ENCODE assay signal across 17 mouse cellular contexts in genomic region chr14:60556541-60556940, GRCm38 (mm10).
DNase-seq lines count a peak whose midpoint lies in the region; ATAC-seq lines count a peak whose summit lies in the region.
"Had no signal": no experiment of that assay in that cellular context is flagged by ENCODE, and none has a peak within 500 bp of the region (broad histone marks: within the 10 kb centered on the region; RNA-seq: fewer than 3 reads in every experiment).

No protein-coding gene starts in this region.

- H3K9ac ChIP-seq in heart, embryonic 11.5 days (ENCODE audit: low read depth, low read length) = no peak overlapping the region
- H3K9ac ChIP-seq in hindbrain, embryonic 16.5 days (ENCODE audit: low read depth, low read length) = no peak overlapping the region
- H3K9ac ChIP-seq: embryonic facial prominence, embryonic 13.5 days; hindbrain, embryonic 13.5 days had no signal

- 69% methylated on average over 5 of the region's 5 CpGs for WGBS in heart, embryonic 11.5 days (ENCODE audit: insufficient replicate concordance)
- WGBS in embryonic facial prominence, embryonic 10.5 days = 91% methylated on average over 5 of the region's 5 CpGs
- WGBS in hindbrain, embryonic 16.5 days = 65% methylated on average over 5 of the region's 5 CpGs

- DNase-seq in heart, adult 18-20 months = peak; percentile 16 to 18
- peak; percentile 19 for DNase-seq in lung, postnatal 25 days (ENCODE audit: low spot score)
- DNase-seq in lung, postnatal 4 days = no peak
- no peak for DNase-seq in embryonic facial prominence, embryonic 10.5 days (ENCODE audit: low spot score)
- peak; percentile 72 to 80 for DNase-seq in kidney, postnatal 25 days
- no peak for DNase-seq in natural killer cell, adult 2 months (ENCODE audit: low spot score in 2 of 2)
- DNase-seq: cerebellum, postnatal 25 days; heart, adult 11 months; liver; retina, postnatal 1 day; thymus, adult 2 months had no signal

- ATAC-seq in heart, embryonic 11.5 days (replicated peaks; ENCODE audit: insufficient number of reproducible peaks, low FRiP score, low TSS enrichment) = no peak
- ATAC-seq in hindbrain, embryonic 16.5 days = no peak
- ATAC-seq: forebrain, embryonic 16.5 days had no signal

- H3K4me2 ChIP-seq in heart, embryonic 11.5 days = no peak overlapping the region
- H3K4me2 ChIP-seq in hindbrain, embryonic 16.5 days (ENCODE audit: low read length) = no peak overlapping the region
- H3K4me2 ChIP-seq: embryonic facial prominence, embryonic 13.5 days; hindbrain, embryonic 13.5 days had no signal

- H3K9me3 ChIP-seq in heart, embryonic 11.5 days (replicated peaks; ENCODE audit: control insufficient read depth, low read length) = no peaks in the 10 kb centered on the region
- no peaks in the 10 kb centered on the region for H3K9me3 ChIP-seq in embryonic facial prominence, embryonic 10.5 days
- H3K9me3 ChIP-seq in hindbrain, embryonic 16.5 days (ENCODE audit: control insufficient read depth, low read length) = no peaks in the 10 kb centered on the region
- H3K9me3 ChIP-seq: embryonic facial prominence, embryonic 13.5 days; hindbrain, embryonic 13.5 days had no signal

- H3K27me3 ChIP-seq in heart, embryonic 11.5 days (ENCODE audit: control insufficient read depth, insufficient read depth, low read length) = no peaks in the 10 kb centered on the region
- H3K27me3 ChIP-seq in embryonic facial prominence, embryonic 10.5 days (replicated peaks; ENCODE audit: low read depth, poor library complexity, severe bottlenecking) = no peaks in the 10 kb centered on the region
- H3K27me3 ChIP-seq in hindbrain, embryonic 16.5 days (replicated peaks; ENCODE audit: control insufficient read depth, insufficient read depth, low read length) = no peaks in the 10 kb centered on the region
- H3K27me3 ChIP-seq: embryonic facial prominence, embryonic 13.5 days; hindbrain, embryonic 13.5 days had no signal

- H3K27ac ChIP-seq in heart, embryonic 11.5 days (ENCODE audit: low read depth, low read length) = no peak overlapping the region
- 0 out of 2 replicates have a peak overlapping the region, but pooled peaks have one; percentile 52 for H3K27ac ChIP-seq in embryonic facial prominence, embryonic 10.5 days (replicated peaks)
- H3K27ac ChIP-seq in hindbrain, embryonic 16.5 days (ENCODE audit: low read depth, low read length) = no peak overlapping the region
- H3K27ac ChIP-seq: embryonic facial prominence, embryonic 13.5 days; hindbrain, embryonic 13.5 days; macrophage had no signal

- H3K4me3 ChIP-seq in heart, embryonic 11.5 days (ENCODE audit: low read depth, low read length) = no peak overlapping the region
- H3K4me3 ChIP-seq in embryonic facial prominence, embryonic 10.5 days = no peak overlapping the region
- H3K4me3 ChIP-seq in hindbrain, embryonic 16.5 days (ENCODE audit: low read length) = no peak overlapping the region
- H3K4me3 ChIP-seq: embryonic facial prominence, embryonic 13.5 days; hindbrain, embryonic 13.5 days had no signal

- H3K4me1 ChIP-seq in heart, embryonic 11.5 days (ENCODE audit: control insufficient read depth, insufficient read depth, low read length) = no peaks in the 10 kb centered on the region
- H3K4me1 ChIP-seq in embryonic facial prominence, embryonic 10.5 days = peaks cover 42% of the 10 kb centered on the region
- peaks cover 15% of the 10 kb centered on the region for H3K4me1 ChIP-seq in hindbrain, embryonic 16.5 days (ENCODE audit: control insufficient read depth, insufficient read depth, low read depth, low read length)

- no peaks in the 10 kb centered on the region for H3K36me3 ChIP-seq in heart, embryonic 11.5 days (ENCODE audit: control insufficient read depth, insufficient read depth, low read length)
- H3K36me3 ChIP-seq in embryonic facial prominence, embryonic 10.5 days (replicated peaks) = no peaks in the 10 kb centered on the region
- no peaks in the 10 kb centered on the region for H3K36me3 ChIP-seq in hindbrain, embryonic 16.5 days (ENCODE audit: control insufficient read depth, insufficient read depth, low read length)
- H3K36me3 ChIP-seq: embryonic facial prominence, embryonic 13.5 days; hindbrain, embryonic 13.5 days had no signal

Comparison
In these comparisons a context has a peak if more than half of its experiments do, and no peak if none do; other contexts are left out.
1. DNase-seq: peak in heart, adult 18-20 months (2 of 2), lung, postnatal 25 days (single experiment) and kidney, postnatal 25 days (2 of 2); none in lung, postnatal 4 days (0 of 2), embryonic facial prominence, embryonic 10.5 days (single experiment) and natural killer cell, adult 2 months (0 of 2).